Mouse (Mus musculus) spleen, adult 2 months (tissue): ENCODE results near the gene Olfr518.

Source experiments
- CTCF ChIP-seq: fragments of 200-500 bp; IDR thresholded peaks from 2 replicates; pipeline ENCODE4 v1.5.1; 2011; ENCODE audit warnings: mild to moderate bottlenecking, inconsistent platforms; ENCODE audit not compliant: insufficient read depth, insufficient read length, insufficient replicate concordance; ENCODE audit errors: extremely low read depth
- POLR2A ChIP-seq: fragments of 200-500 bp; IDR thresholded peaks from 2 replicates; pipeline ENCODE4 v1.6.1; 2011; ENCODE audit warnings: low read depth, low read length, inconsistent platforms

DNA sequence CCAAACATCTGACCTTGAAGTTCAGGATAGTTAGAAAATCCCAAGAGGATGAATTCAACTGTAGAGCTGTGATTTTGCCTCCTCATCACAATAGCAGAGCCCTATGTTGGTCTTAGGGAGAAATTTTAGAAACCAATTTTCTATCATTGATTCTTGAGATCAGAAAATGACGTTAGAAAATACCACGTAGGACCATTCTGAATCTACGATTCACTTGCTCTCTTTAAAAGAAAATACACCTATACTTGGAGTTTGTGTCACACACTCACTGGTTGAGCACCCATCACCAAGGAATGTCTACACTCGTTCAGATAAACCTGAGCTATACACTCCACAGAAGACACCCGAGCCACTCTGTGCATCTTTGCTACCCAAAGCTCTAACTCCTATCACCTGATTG lies 9.5 kb upstream of the Olfr518 start, which contains the start of gene Olfr519:
- TF ChIP-seq CTCF: no peak
- TF ChIP-seq POLR2A: no peak
